Mouse (Mus musculus): Measurements from ENCODE around the gene Mettl23. TPM values are rescaled to one million over a fixed set of nuclear protein-coding genes. Genes with fewer than 3 reads are reported as not detected.
"Not testable (repeated sequence)": the region's sequence is repeated elsewhere in the genome, so short reads cannot be mapped to it uniquely, and the experiment has no call there.

Gene Mettl23
- polyA plus RNA-seq, 1 experiment = 32.7 TPM

- H3K4me1 ChIP-seq (ENCODE audit: control insufficient read depth, insufficient read depth, low read length) = peaks cover 6% of the 10 kb centered on the region; the same call in 1 of the 2 replicates
- no peak overlapping the region for H3K4me3 ChIP-seq (ENCODE audit: insufficient read depth, low read length)
- H3K27ac ChIP-seq (ENCODE audit: insufficient read depth, low read length) = no peak overlapping the region
- TF ChIP-seq CTCF (IDR thresholded peaks at IDR 0.05; ENCODE audit: extremely low read depth, insufficient read depth, low read length) = no peak
- no peak for TF ChIP-seq POLR2A (IDR thresholded peaks at IDR 0.05; ENCODE audit: extremely low read depth, insufficient read depth, low read length)
Measured at GRCm38 (mm10) chr11:116840748-116841147, 2.3 kb upstream of the Mettl23 start.

GRCm38 (mm10) chr11:116842531-116843260 lies 382 bp upstream of the Mettl23 start:
- TF ChIP-seq POLR2A (IDR thresholded peaks at IDR 0.05; ENCODE audit: extremely low read depth, insufficient read depth, low read length) (no peak), CTCF (IDR thresholded peaks at IDR 0.05; ENCODE audit: extremely low read depth, insufficient read depth, low read length) (no peak)
- Histone ChIP-seq H3K4me3 (ENCODE audit: insufficient read depth, low read length) (peak overlapping the region; percentile 87), H3K4me1 (ENCODE audit: control insufficient read depth, insufficient read depth, low read length) (peaks cover 5% of the 10 kb centered on the region; the same call in 1 of the 2 replicates), H3K27ac (ENCODE audit: insufficient read depth, low read length) (peak overlapping the region; percentile 93)

DNA sequence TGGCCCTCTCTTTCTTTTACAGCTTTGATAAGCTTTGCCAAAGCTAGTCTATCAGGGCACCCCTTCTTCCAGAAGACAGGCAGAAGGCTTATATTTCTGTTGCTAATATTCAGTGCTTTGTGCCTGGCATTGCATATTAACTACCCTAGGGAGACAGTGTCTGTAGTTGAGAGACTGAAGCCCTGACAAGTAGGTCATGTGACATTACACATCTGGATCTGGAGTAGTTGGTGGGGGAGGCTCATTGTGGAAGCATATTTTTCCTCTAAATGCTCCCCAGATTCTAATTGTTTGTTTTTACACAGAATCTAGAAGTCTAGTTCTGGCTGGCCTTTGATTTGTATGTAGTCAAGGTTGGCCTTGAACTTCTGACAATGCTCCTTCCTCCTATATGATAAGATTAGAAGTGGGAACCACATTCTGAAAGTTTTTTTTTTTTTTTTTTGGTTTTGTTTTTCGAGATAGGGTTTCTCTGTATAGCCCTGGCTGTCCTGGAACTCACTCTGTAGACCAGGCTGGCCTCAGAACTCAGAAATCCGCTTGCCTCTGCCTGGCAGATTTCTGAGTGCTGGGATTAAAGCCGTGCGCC lies 3.6 kb downstream of the Mettl23 start:
- Histone ChIP-seq H3K4me3 (ENCODE audit: insufficient read depth, low read length) (no peak overlapping the region), H3K4me1 (ENCODE audit: control insufficient read depth, insufficient read depth, low read length) (peaks cover 7% of the 10 kb centered on the region; the same call in 1 of the 2 replicates), H3K27ac (ENCODE audit: insufficient read depth, low read length) (no peak overlapping the region)
- TF ChIP-seq CTCF (IDR thresholded peaks at IDR 0.05; ENCODE audit: extremely low read depth, insufficient read depth, low read length) = no peak
- TF ChIP-seq POLR2A (IDR thresholded peaks at IDR 0.05; ENCODE audit: extremely low read depth, insufficient read depth, low read length) = no peak

GRCm38 (mm10) chr11:116847187-116848085 lies 4.4 kb downstream of the Mettl23 start:
- TF ChIP-seq POLR2A (IDR thresholded peaks at IDR 0.05; ENCODE audit: extremely low read depth, insufficient read depth, low read length) (no peak), CTCF (IDR thresholded peaks at IDR 0.05; ENCODE audit: extremely low read depth, insufficient read depth, low read length) (no peak)
- peaks cover 6% of the 10 kb centered on the region; the same call in 1 of the 2 replicates for H3K4me1 ChIP-seq (ENCODE audit: control insufficient read depth, insufficient read depth, low read length)
- H3K4me3 ChIP-seq (ENCODE audit: insufficient read depth, low read length) = no peak overlapping the region
- no peak overlapping the region for H3K27ac ChIP-seq (ENCODE audit: insufficient read depth, low read length)

DNA sequence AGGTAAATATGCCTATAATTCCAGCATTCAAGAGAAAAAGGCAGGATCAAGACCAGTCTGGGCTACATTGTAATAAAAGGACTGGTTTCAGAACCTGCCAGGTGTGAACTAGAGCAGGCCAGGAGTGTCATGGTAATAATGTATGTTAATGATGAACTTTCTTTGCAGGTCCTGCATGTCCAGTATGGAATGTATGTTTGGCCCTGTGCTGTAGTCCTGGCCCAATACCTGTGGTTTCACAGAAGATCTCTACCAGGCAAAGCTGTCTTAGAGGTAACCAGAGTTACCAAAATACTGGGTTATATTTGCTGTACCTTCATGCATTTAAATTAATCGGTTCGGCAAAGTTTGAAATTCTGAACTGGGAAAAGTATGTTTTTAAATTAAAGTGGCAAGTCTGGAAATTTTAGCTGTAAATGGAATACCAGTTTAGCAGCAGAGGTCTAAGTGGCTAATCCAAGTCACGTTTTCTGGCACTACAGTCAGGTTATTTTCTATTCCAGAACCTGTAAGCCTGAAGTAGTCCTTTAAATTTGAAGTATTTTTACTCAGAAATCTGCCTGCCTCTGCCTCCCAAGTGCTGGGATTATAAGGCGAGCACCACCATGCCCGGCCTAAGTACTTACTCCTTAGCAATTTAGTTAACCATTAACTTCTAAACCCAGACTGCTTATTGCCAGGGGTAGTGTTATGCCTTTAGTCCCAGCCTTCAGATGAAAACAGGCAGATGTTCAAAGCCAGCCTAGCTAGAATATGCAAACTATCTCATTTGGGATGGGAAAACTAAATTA lies 5.2 kb downstream of the Mettl23 start:
- Histone ChIP-seq H3K27ac (ENCODE audit: insufficient read depth, low read length) (no peak overlapping the region), H3K4me1 (ENCODE audit: control insufficient read depth, insufficient read depth, low read length) (peaks cover 6% of the 10 kb centered on the region; the same call in 1 of the 2 replicates), H3K4me3 (ENCODE audit: insufficient read depth, low read length) (no peak overlapping the region)
- TF ChIP-seq CTCF (IDR thresholded peaks at IDR 0.05; ENCODE audit: extremely low read depth, insufficient read depth, low read length) (no peak), POLR2A (IDR thresholded peaks at IDR 0.05; ENCODE audit: extremely low read depth, insufficient read depth, low read length) (no peak)

- not testable (repeated sequence) for H3K4me3 ChIP-seq (ENCODE audit: insufficient read depth, low read length); H3K4me1 ChIP-seq (ENCODE audit: control insufficient read depth, insufficient read depth, low read length); H3K27ac ChIP-seq (ENCODE audit: insufficient read depth, low read length)
Measured at GRCm38 (mm10) chr11:116848877-116849178, 5.8 kb downstream of the Mettl23 start.

- TF ChIP-seq POLR2A (IDR thresholded peaks at IDR 0.05; ENCODE audit: extremely low read depth, insufficient read depth, low read length) (no peak), CTCF (IDR thresholded peaks at IDR 0.05; ENCODE audit: extremely low read depth, insufficient read depth, low read length) (no peak)
- no peak overlapping the region for H3K4me3 ChIP-seq (ENCODE audit: insufficient read depth, low read length)
- H3K27ac ChIP-seq (ENCODE audit: insufficient read depth, low read length) = no peak overlapping the region
- H3K4me1 ChIP-seq (ENCODE audit: control insufficient read depth, insufficient read depth, low read length) = peaks cover 4% of the 10 kb centered on the region; the same call in 1 of the 2 replicates
Measured at GRCm38 (mm10) chr11:116849587-116849986, 6.5 kb downstream of the Mettl23 start.

- Histone ChIP-seq H3K27ac (ENCODE audit: insufficient read depth, low read length) (no peak overlapping the region), H3K4me3 (ENCODE audit: insufficient read depth, low read length) (no peak overlapping the region)
- TF ChIP-seq POLR2A (IDR thresholded peaks at IDR 0.05; ENCODE audit: extremely low read depth, insufficient read depth, low read length) (no peak), CTCF (IDR thresholded peaks at IDR 0.05; ENCODE audit: extremely low read depth, insufficient read depth, low read length) (no peak)
Measured at GRCm38 (mm10) chr11:116850085-116850484, 7.0 kb downstream of the Mettl23 start.

More at GRCm38 (mm10) chr11:116850085-116850484, 7.0 kb downstream of the Mettl23 start:
- peaks cover 6% of the 10 kb centered on the region; the same call in 1 of the 2 replicates for H3K4me1 ChIP-seq (ENCODE audit: control insufficient read depth, insufficient read depth, low read length)

Data from cortical plate, adult 2 months (tissue).